Mouse (Mus musculus) forebrain, embryonic 16.5 days (tissue): ENCODE measurements around the gene Hist1h2br. TPM values are rescaled to one million over a fixed set of nuclear protein-coding genes. Genes with fewer than 3 reads are reported as not detected.
A peak's percentile ranks its signal among the peaks of the same experiment; 100 is the strongest.
"Not testable (repeated sequence)": the region's sequence is repeated elsewhere in the genome, so short reads cannot be mapped to it uniquely, and the experiment has no call there.

ENCODE experiments used
- ATAC-seq: fragments of 200-750 bp; cut with Nextera tagmentation; 2 replicates; pipeline ENCODE4 v1.8.0; 2017; ENCODE audit warnings: mild to moderate bottlenecking, moderate library complexity
- H3K27ac ChIP-seq: fragments of 300-500 bp; sonication (generic); 2 replicates; pipeline ENCODE4 v1.5.1; 2014; ENCODE audit warnings: low read length, control low read depth
- H3K27me3 ChIP-seq: fragments of 300-500 bp; sonication (generic); replicated peaks from 2 replicates; pipeline ENCODE4 v1.6.1; 2014; ENCODE audit warnings: low read length; ENCODE audit not compliant: control insufficient read depth, insufficient read depth
- H3K36me3 ChIP-seq: fragments of 300-500 bp; sonication (generic); 2 replicates; pipeline ENCODE4 v1.6.1; 2014; ENCODE audit not compliant: control insufficient read depth, insufficient read depth
- H3K4me1 ChIP-seq: fragments of 300-500 bp; sonication (generic); replicated peaks from 2 replicates; pipeline ENCODE4 v1.6.1; 2014; ENCODE audit warnings: low read length; ENCODE audit not compliant: control insufficient read depth, insufficient read depth
- H3K4me2 ChIP-seq: fragments of 300-500 bp; sonication (generic); 2 replicates; pipeline ENCODE4 v1.6.1; 2014; ENCODE audit warnings: mild to moderate bottlenecking, low read length, control low read depth
- H3K4me3 ChIP-seq: fragments of 300-500 bp; sonication (generic); replicated peaks from 2 replicates; pipeline ENCODE4 v1.5.1; 2014; ENCODE audit warnings: mild to moderate bottlenecking, low read length, control low read depth
- H3K9ac ChIP-seq: fragments of 300-500 bp; sonication (generic); replicated peaks from 2 replicates; pipeline ENCODE4 v1.6.1; 2014; ENCODE audit warnings: low read depth, low read length, control low read depth
- H3K9me3 ChIP-seq: fragments of 300-500 bp; sonication (generic); 2 replicates; pipeline ENCODE4 v1.6.1; 2016; ENCODE audit warnings: low read length; ENCODE audit not compliant: control insufficient read depth
- WGBS: fragments of 180-500 bp; shearing (Covaris S2); extraction: QIAGEN DNeasy Blood & Tissue Kit; methylation state at CpG from one replicate; pipeline ENCODE4 v1.1.7; 2014; 5-methylcytosine and 5-hydroxymethylcytosine counted together
- polyA plus RNA-seq: library from polyadenylated mRNA; unstranded; fragments of >200 nt; fragmentation: Nextera tagmentation; extraction: Ambion mirVana; gene quantifications from 2 replicates; pipeline ENCODE4 v1.2.1, GENCODE M21; 2015

Gene Hist1h2br
- polyA plus RNA-seq, 1 experiment from 2014 or later, result 8.3 TPM

DNA sequence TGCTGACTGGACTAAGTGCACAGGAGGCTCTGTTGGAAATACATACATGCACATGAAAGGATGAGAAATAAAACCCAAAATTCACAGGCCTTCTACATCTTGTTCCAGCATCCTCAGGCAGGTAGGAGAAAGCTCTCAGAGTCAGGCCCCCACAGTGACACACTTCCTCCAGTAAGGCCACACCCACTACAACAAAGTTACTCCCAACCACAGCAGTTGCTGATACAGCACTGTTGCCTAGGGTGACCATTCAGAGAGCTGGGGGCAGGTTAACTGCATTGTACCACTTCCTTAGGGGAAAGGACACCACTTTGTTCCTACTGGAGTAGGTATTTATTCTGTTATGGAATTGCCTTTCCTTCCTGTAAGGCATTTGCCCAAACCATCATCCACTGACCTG is 36.4 kb upstream of the Hist1h2br start:
- not testable (repeated sequence) for H3K4me3 ChIP-seq, H3K9ac ChIP-seq, H3K36me3 ChIP-seq, H3K9me3 ChIP-seq, H3K27ac ChIP-seq, H3K4me2 ChIP-seq, ATAC-seq, H3K27me3 ChIP-seq, H3K4me1 ChIP-seq

DNA sequence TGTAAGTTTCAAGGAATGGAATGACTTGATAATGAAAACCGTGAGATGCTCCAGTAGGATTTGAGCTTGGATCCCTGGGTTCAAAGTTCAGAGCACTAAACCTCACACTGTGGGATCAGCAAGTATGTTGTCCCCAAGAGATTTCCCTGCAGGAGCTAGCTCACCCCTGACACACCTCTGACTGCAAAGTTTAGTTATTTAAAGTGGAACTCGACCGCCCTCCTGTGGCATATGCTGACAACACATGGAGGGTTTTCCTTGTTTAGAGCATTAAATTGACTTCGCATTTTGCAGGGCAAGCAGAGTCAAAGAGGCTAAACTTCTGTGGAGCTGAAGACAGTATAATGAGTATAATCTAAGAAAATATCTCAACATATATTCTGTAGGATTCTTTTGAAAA is 30.5 kb upstream of the Hist1h2br start:
- H3K27me3 ChIP-seq, H3K9ac ChIP-seq, H3K4me1 ChIP-seq, H3K4me2 ChIP-seq, H3K27ac ChIP-seq, H3K4me3 ChIP-seq, H3K9me3 ChIP-seq, H3K36me3 ChIP-seq: not testable (repeated sequence)
- peak; percentile 73 for ATAC-seq
- WGBS, result no CpG with 5 or more reads among the region's 4 CpGs

DNA sequence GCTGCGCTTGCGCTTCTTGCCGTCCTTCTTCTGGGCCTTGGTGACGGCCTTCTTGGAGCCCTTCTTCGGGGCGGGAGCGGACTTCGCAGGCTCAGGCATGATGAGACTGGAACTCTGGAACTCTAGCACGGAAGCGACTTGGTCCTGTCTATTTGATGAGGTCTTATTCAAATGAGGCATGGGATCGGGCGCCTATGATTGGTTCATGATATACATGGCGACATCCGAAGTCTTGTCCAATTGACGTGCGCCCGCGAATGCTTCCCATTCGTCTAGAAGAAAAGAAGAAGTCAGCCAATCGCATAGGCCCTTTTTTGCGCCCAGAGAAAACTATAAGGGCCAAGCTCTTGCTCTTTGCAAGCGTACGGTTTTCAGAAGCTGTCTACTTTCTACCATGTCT is 23.5 kb upstream of the Hist1h2br start, which contains the start of the genes Hist1h2bq and Hist1h2ao:
Gene Hist1h2bq (minus strand): TSS at position 125 of the 400 bp plus-strand sequence.
Gene Hist1h2ao (plus strand): TSS at position 393 of the 400 bp plus-strand sequence.
- not testable (repeated sequence) for H3K4me1 ChIP-seq, H3K4me3 ChIP-seq, H3K9me3 ChIP-seq, H3K27me3 ChIP-seq, H3K36me3 ChIP-seq, H3K27ac ChIP-seq, H3K9ac ChIP-seq, H3K4me2 ChIP-seq
- no CpG with 5 or more reads among the region's 23 CpGs for WGBS
- ATAC-seq, result peak; percentile 97

DNA sequence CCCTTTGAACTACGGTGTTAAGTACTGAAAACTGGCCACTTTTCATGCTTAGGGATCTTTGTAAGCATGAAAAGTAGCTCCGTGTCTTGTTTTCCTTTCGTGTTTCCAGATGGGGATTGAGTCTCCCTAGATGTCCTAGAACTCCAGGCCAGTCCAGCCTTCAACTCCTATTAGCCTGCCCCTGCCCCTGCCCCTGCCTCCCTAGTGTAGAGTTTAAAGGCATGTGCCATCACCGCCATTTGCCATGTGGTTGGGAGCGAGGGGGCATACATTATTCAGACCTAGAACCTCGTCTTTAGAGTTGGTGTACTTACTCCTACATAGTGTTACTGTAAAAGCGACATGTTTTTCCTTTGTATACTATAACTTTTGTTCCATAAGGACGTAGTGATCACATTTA is 22.5 kb upstream of the Hist1h2br start:
- not testable (repeated sequence) for H3K9me3 ChIP-seq, H3K36me3 ChIP-seq, H3K27me3 ChIP-seq, H3K4me3 ChIP-seq, H3K4me1 ChIP-seq, H3K9ac ChIP-seq, H3K4me2 ChIP-seq, H3K27ac ChIP-seq
- ATAC-seq, result peak; percentile 9; the same call in 1 of the 2 replicates
- WGBS, result no CpG with 5 or more reads among the region's 8 CpGs

DNA sequence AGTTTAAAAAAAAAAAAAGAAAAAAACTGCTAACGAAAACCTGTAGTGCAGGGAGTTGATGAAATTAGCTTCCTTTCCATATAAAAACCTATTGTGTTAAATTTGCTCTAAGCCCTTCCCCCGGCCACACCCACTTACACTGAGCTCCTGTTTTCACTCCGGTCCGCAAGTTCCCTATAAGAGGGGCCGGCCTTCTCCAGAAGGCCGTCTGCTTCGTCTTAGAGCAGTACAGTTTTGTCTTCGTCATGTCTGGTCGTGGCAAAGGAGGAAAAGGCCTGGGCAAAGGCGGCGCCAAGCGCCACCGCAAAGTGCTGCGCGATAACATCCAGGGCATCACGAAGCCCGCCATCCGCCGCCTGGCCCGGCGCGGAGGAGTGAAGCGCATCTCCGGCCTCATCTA is 22.0 kb upstream of the Hist1h2br start, which contains the start of gene Hist1h4m:
Gene Hist1h4m (plus strand): TSS at position 208 of the 400 bp plus-strand sequence.
- H3K9ac ChIP-seq, H3K27me3 ChIP-seq, H3K4me1 ChIP-seq, H3K27ac ChIP-seq, H3K9me3 ChIP-seq, H3K36me3 ChIP-seq: not testable (repeated sequence)
- Histone ChIP-seq H3K4me3 (peak within 1 kb of the TSS; percentile 21), H3K4me2 (peak within 1 kb of the TSS; percentile 41)
- peak; percentile 60 for ATAC-seq
- no CpG with 5 or more reads among the region's 24 CpGs for WGBS

DNA sequence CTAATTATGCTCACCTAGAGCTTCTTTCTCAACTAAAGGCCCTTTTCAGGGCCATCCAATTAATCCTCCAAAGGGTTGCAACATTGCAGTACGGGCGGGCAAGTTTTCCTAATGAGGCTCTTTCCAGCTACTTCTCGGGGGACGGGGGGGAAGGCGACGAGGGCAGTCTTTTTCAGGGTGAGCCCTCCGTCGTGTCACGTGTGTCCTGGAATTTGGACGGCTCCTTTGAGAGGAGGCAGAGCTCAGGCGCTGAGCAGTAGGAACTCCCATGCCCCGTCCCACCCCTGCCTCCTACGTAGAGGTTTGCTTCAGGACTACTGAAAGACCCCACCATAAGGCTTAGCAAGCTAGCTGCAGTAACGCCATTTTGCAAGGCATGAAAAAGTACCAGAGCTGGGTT is 21.5 kb upstream of the Hist1h2br start:
- H3K9me3 ChIP-seq, H3K9ac ChIP-seq, H3K4me1 ChIP-seq, H3K27me3 ChIP-seq, H3K36me3 ChIP-seq, H3K27ac ChIP-seq: not testable (repeated sequence)
- WGBS, result under 1% methylated on average over 11 of the region's 14 CpGs
- peak; percentile 24 for ATAC-seq
- H3K4me3 ChIP-seq, result peak overlapping the region; percentile 21
- H3K4me2 ChIP-seq, result peak overlapping the region; percentile 41

DNA sequence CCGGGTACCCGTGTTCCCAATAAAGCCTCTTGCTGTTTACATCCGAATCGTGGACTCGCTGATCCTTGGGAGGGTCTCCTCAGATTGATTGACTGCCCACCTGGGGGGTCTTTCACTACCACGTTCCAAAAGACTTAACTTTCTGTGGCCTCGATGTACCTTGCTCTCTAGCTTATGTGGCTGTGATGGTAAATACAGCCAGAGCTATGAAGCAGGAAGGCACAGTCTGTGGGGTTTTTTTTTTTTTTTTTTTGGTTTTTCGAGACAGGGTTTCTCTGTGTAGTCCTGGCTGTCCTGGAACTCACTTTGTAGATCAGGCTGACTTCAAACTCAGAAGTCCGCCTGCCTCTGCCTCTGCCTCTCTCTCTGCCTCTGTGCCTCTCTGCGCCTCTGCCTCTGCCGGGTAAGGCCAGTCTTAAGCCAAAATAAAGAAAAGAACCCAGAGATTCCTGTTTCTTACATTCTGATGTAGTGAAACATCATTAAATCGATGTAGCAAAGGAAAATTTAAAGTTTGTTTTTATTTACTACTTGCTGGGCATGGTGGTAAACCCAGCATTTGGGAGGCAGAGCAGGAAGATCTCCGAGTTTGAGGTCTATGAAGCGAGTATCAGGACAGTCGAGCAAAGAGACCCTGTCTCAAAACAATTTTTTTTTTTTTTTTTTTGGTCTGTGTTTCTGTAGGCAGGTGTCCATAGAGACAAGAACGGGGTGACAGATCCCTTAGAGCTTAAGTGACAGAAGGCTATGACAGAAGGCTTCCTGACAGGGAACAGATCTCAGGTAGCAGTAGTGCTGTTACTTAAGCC is 13.3 kb upstream of the Hist1h2br start:
- H3K4me3 ChIP-seq, H3K36me3 ChIP-seq, ATAC-seq, H3K27me3 ChIP-seq, H3K27ac ChIP-seq, H3K9me3 ChIP-seq, H3K4me2 ChIP-seq, H3K4me1 ChIP-seq, H3K9ac ChIP-seq: not testable (repeated sequence)
- WGBS, result 54% methylated on average over 7 of the region's 16 CpGs

DNA sequence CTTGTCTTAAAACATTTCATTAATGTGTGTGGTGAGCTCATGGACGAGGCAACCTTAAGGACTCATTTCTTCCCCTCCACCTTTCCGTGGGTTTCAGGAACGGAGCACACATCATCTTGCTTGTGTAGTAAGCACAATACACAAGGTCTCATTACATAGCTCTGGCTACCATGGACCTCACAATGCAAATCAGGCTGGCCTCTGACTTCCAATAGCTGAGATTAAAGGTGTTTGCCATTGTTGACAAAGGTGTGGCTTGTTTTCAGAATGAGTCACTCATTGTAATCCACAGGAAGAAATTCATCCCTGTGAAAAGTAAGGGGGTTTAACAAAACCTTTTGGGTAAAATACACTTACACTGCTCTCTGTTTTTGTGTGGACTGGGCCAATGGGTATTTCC is 5.0 kb upstream of the Hist1h2br start:
- WGBS, result 85% methylated on average over 3 of the region's 3 CpGs
- H3K27ac ChIP-seq, result no peak overlapping the region
- H3K9ac ChIP-seq, result no peak overlapping the region
- H3K27me3 ChIP-seq, result no peaks in the 10 kb centered on the region
- H3K4me1 ChIP-seq, result no peaks in the 10 kb centered on the region
- H3K36me3 ChIP-seq, result no peaks in the 10 kb centered on the region
- H3K9me3 ChIP-seq, result no peaks in the 10 kb centered on the region
- no peak overlapping the region for H3K4me3 ChIP-seq
- H3K4me2 ChIP-seq, result no peak overlapping the region
- ATAC-seq, result no peak

DNA sequence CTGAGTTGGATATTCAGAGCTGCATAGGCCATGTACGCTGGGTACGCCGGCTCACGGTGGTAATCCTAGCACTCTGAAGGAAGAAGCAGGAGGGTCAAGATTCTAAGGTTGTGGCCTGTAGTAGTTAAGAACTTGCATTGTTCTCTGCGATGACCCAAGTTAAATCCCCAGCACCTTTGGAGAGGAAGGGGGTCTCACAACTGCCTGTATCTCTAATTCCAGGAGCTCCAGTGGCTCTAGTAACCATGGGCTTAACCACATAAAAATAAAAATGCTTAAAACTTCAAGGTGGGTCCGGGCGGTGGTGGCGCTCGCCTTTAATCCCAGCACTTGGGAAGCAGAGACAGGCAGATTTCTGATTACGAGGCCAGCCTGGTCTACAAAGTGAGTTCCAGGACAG is 3.2 kb upstream of the Hist1h2br start:
- H3K9ac ChIP-seq, result no peak overlapping the region
- H3K4me1 ChIP-seq, result no peaks in the 10 kb centered on the region
- H3K27ac ChIP-seq, result no peak overlapping the region
- WGBS, result 94% methylated on average over 10 of the region's 10 CpGs
- H3K9me3 ChIP-seq, result no peaks in the 10 kb centered on the region
- ATAC-seq, result no peak
- H3K36me3 ChIP-seq, result no peaks in the 10 kb centered on the region
- no peak overlapping the region for H3K4me2 ChIP-seq
- H3K27me3 ChIP-seq, result no peaks in the 10 kb centered on the region
- H3K4me3 ChIP-seq, result no peak overlapping the region
